ENCODE assay signal across 17 mouse cellular contexts in the genomic region with DNA sequence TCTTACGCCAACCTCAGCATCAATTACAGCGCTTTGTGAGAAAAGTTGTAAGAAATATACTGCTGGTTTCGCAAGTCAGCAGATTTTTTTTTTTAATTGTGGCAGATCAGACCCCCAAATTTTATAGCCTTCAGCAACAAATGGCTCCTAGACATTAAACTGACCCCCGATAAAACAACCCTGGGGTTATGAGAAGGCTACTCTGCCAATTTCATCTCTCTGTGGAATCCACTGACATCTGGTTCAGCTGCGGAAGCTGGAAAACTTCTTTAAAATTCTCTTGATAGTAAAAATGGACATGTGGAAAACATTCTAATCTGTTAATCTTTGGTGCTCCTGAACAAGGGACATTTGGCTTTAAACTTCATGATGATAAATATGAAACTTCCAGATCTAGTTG.
DNase-seq lines count a peak whose midpoint lies in the region; ATAC-seq and TF ChIP-seq lines count a peak whose summit lies in the region.
"Had no signal": no experiment of that assay in that cellular context is flagged by ENCODE, and none has a peak within 500 bp of the region (broad histone marks: within the 10 kb centered on the region; RNA-seq: fewer than 3 reads in every experiment).

No protein-coding gene starts in this region.

- no peak overlapping the region for H3K4me2 ChIP-seq in heart, embryonic 12.5 days
- H3K4me2 ChIP-seq: embryonic facial prominence, embryonic 12.5 days; forebrain, embryonic 15.5 days; heart, embryonic 15.5 days; hindbrain, embryonic 15.5 days had no signal

- intact Hi-C loops in gastrocnemius, adult 2 months (cut with DNase I) = loop anchor here (10.0 kb wide), 1 partner anchor 72 kb away; no protein-coding TSS in a partner anchor
- intact Hi-C loops in gastrocnemius, postnatal 14 days (cut with DNase I; ENCODE audit: low total_unique reads) = no loop called here

- H3K4me3 ChIP-seq in gastrocnemius, adult 2 months = no peak overlapping the region
- H3K4me3 ChIP-seq in heart, embryonic 12.5 days = no peak overlapping the region
- H3K4me3 ChIP-seq: embryonic facial prominence, embryonic 12.5 days; forebrain, embryonic 15.5 days; heart, embryonic 10.5 days; heart, embryonic 15.5 days; hindbrain, embryonic 15.5 days had no signal

- H3K36me3 ChIP-seq in heart, embryonic 12.5 days = no peaks in the 10 kb centered on the region
- H3K36me3 ChIP-seq: embryonic facial prominence, embryonic 12.5 days; forebrain, embryonic 15.5 days; heart, embryonic 10.5 days; heart, embryonic 15.5 days; hindbrain, embryonic 15.5 days had no signal

- DNase-seq in gastrocnemius, adult 2 months = no peak
- DNase-seq in gastrocnemius, postnatal 14 days = no peak
- peak; percentile 13 to 24 for DNase-seq in heart, adult 9 months (ENCODE audit: low spot score in 2 of 2)
- peak; percentile 8 for DNase-seq in kidney, postnatal 14 days
- no peak for DNase-seq in kidney, postnatal 36 days
- DNase-seq in right cerebral cortex, postnatal 10 days (ENCODE audit: low spot score in 2 of 2) = no peak
- DNase-seq: adrenal gland, postnatal 10 days; cerebellum, adult 11-12 months; cerebellum, adult 9-10 months; cerebellum, postnatal 25 days; heart, postnatal 14 days had no signal

- no peaks in the 10 kb centered on the region for H3K4me1 ChIP-seq in heart, embryonic 12.5 days (replicated peaks)
- H3K4me1 ChIP-seq: embryonic facial prominence, embryonic 12.5 days; forebrain, embryonic 15.5 days; heart, embryonic 10.5 days; heart, embryonic 15.5 days; hindbrain, embryonic 15.5 days had no signal

- ATAC-seq in heart, embryonic 12.5 days (ENCODE audit: insufficient number of reproducible peaks, low FRiP score) = no peak
- ATAC-seq: forebrain, embryonic 15.5 days had no signal

- H3K27ac ChIP-seq in gastrocnemius, adult 2 months = peak overlapping the region; percentile 73
- no peak overlapping the region for H3K27ac ChIP-seq in heart, embryonic 12.5 days (ENCODE audit: poor library complexity, severe bottlenecking)
- H3K27ac ChIP-seq: embryonic facial prominence, embryonic 12.5 days; forebrain, embryonic 15.5 days; heart, embryonic 10.5 days; heart, embryonic 15.5 days; hindbrain, embryonic 15.5 days had no signal

- no peaks in the 10 kb centered on the region for H3K27me3 ChIP-seq in heart, embryonic 12.5 days (replicated peaks)
- H3K27me3 ChIP-seq: embryonic facial prominence, embryonic 12.5 days; forebrain, embryonic 15.5 days; heart, embryonic 15.5 days; hindbrain, embryonic 15.5 days had no signal

- H3K9ac ChIP-seq in heart, embryonic 12.5 days = no peak overlapping the region
- H3K9ac ChIP-seq: embryonic facial prominence, embryonic 12.5 days; forebrain, embryonic 15.5 days; heart, embryonic 15.5 days; hindbrain, embryonic 15.5 days had no signal

- no peaks in the 10 kb centered on the region for H3K9me3 ChIP-seq in heart, embryonic 12.5 days (replicated peaks)
- H3K9me3 ChIP-seq: embryonic facial prominence, embryonic 12.5 days; forebrain, embryonic 15.5 days; heart, embryonic 10.5 days; heart, embryonic 15.5 days; hindbrain, embryonic 15.5 days had no signal

- TF ChIP-seq CTCF in gastrocnemius, adult 2 months (IDR thresholded peaks at IDR 0.05) = no peak

- WGBS in heart, embryonic 12.5 days = 88% methylated on average over 5 of the region's 5 CpGs

Comparison
In these comparisons a context has a peak if more than half of its experiments do, and no peak if none do; other contexts are left out.
1. DNase-seq: peak in heart, adult 9 months (2 of 2) and kidney, postnatal 14 days (single experiment); none in gastrocnemius, adult 2 months (single experiment), gastrocnemius, postnatal 14 days (single experiment), kidney, postnatal 36 days (0 of 2) and right cerebral cortex, postnatal 10 days (0 of 2).